Mouse (Mus musculus): Measurements from ENCODE around the gene Acot8. TPM values are rescaled to one million over a fixed set of nuclear protein-coding genes. Genes with fewer than 3 reads are reported as not detected.

The Acot8 gene
- polyA plus RNA-seq, 1 experiment: 36.5 TPM

DNA sequence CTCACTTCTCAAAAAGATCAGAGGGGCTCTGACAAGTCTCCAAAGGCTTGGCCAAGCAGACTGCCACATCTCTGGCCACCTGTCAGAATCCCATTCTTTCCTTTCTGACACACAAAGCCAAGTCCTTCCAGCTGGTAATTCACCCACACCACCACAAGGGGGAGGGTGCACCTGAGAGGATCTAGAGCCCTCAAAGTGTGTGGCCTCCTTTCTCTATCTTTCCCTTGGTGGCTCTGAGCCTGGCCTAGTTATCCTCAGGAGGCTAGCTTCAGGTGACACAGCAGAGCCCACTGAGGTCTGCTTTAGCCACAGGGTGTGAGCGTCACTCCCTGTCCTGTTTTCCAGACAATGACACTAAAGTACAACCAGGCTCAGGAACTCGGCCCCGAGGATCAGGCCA is 11.4 kb downstream of the Acot8 start:
- no peak overlapping the region for H3K27ac ChIP-seq (ENCODE audit: insufficient read depth, low read length)
- no peak overlapping the region for H3K4me3 ChIP-seq (replicated peaks; ENCODE audit: insufficient read depth, low read depth, low read length)
- no peaks in the 10 kb centered on the region for H3K27me3 ChIP-seq (ENCODE audit: control insufficient read depth, insufficient read depth, low read length)
- peak; percentile 75; the same call in 1 of the 2 replicates for TF ChIP-seq CTCF (IDR thresholded peaks at IDR 0.05; ENCODE audit: borderline replicate concordance, insufficient read depth, low read depth, low read length)
- no peak for TF ChIP-seq POLR2A (IDR thresholded peaks at IDR 0.05; ENCODE audit: borderline replicate concordance, insufficient read depth, low read length)
- 57% methylated on average over 3 of the region's 3 CpGs for WGBS
- H3K4me1 ChIP-seq (ENCODE audit: control insufficient read depth, insufficient read depth, low read length): peaks cover 27% of the 10 kb centered on the region
- peak; percentile 76 to 77 for DNase-seq

GRCm38 (mm10) chr2:164792400-164793190 is 12.1 kb downstream of the Acot8 start:
- Histone ChIP-seq H3K27ac (ENCODE audit: insufficient read depth, low read length) (no peak overlapping the region), H3K4me1 (ENCODE audit: control insufficient read depth, insufficient read depth, low read length) (peaks cover 27% of the 10 kb centered on the region), H3K27me3 (ENCODE audit: control insufficient read depth, insufficient read depth, low read length) (no peaks in the 10 kb centered on the region), H3K4me3 (replicated peaks; ENCODE audit: insufficient read depth, low read depth, low read length) (no peak overlapping the region)
- peak in 1 of 2 experiments; percentile 26 for DNase-seq
- TF ChIP-seq POLR2A (IDR thresholded peaks at IDR 0.05; ENCODE audit: borderline replicate concordance, insufficient read depth, low read length) (peak; percentile 8; the same call in 1 of the 2 replicates), CTCF (IDR thresholded peaks at IDR 0.05; ENCODE audit: borderline replicate concordance, insufficient read depth, low read depth, low read length) (no peak)
- WGBS: 77% methylated on average over 12 of the region's 12 CpGs

DNA sequence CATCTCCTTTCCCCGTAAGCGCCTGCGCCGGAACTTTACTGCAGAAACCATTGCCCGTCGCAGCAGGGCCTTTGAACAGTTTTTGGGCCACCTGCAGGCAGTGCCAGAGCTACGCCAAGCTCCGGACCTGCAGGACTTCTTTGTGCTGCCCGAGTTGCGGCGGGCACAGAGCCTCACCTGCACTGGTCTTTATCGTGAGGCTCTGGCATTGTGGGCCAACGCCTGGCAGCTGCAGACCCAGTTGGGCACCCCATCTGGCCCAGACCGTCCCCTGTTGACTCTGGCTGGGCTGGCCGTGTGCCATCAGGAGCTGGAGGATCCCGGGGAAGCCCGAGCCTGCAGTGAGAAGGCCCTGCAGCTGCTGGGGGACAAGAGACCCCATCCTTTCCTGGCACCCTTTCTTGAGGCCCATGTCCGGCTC is 12.8 kb downstream of the Acot8 start:
- DNase-seq: peak; percentile 73 to 74
- TF ChIP-seq CTCF (IDR thresholded peaks at IDR 0.05; ENCODE audit: borderline replicate concordance, insufficient read depth, low read depth, low read length) (no peak), POLR2A (IDR thresholded peaks at IDR 0.05; ENCODE audit: borderline replicate concordance, insufficient read depth, low read length) (no peak)
- Histone ChIP-seq H3K4me3 (replicated peaks; ENCODE audit: insufficient read depth, low read depth, low read length) (no peak overlapping the region), H3K4me1 (ENCODE audit: control insufficient read depth, insufficient read depth, low read length) (peaks cover 27% of the 10 kb centered on the region), H3K27me3 (ENCODE audit: control insufficient read depth, insufficient read depth, low read length) (no peaks in the 10 kb centered on the region), H3K27ac (ENCODE audit: insufficient read depth, low read length) (peak overlapping the region; percentile 8; the same call in 1 of the 2 replicates)
- 16% methylated on average over 18 of the region's 18 CpGs for WGBS

DNA sequence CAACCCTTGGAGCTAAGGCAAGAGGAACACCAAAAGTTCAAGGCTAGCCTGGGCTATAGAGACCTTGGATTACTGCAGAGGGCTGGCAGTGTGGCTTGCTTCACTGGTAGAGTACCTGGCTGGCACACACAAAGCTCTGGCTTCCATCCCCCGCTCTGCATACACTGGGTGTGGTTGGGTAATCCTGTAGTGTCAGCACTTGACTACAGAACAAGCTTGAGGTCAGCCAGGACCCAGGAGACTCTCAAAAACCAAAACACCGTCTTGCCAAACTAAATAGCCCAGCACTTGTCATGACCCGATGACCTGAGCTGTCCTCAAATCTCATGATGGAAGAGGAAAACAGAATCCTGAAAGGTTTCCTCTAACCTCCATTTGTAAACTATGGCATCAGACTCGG is 14.2 kb downstream of the Acot8 start:
- H3K27me3 ChIP-seq (ENCODE audit: control insufficient read depth, insufficient read depth, low read length): no peaks in the 10 kb centered on the region
- no peak for TF ChIP-seq POLR2A (IDR thresholded peaks at IDR 0.05; ENCODE audit: borderline replicate concordance, insufficient read depth, low read length)
- TF ChIP-seq CTCF (IDR thresholded peaks at IDR 0.05; ENCODE audit: borderline replicate concordance, insufficient read depth, low read depth, low read length): no peak
- DNase-seq: no peak
- H3K4me1 ChIP-seq (ENCODE audit: control insufficient read depth, insufficient read depth, low read length): peaks cover 27% of the 10 kb centered on the region
- H3K27ac ChIP-seq (ENCODE audit: insufficient read depth, low read length): no peak overlapping the region
- WGBS: 81% methylated on average over 4 of the region's 4 CpGs
- no peak overlapping the region for H3K4me3 ChIP-seq (replicated peaks; ENCODE audit: insufficient read depth, low read depth, low read length)

DNA sequence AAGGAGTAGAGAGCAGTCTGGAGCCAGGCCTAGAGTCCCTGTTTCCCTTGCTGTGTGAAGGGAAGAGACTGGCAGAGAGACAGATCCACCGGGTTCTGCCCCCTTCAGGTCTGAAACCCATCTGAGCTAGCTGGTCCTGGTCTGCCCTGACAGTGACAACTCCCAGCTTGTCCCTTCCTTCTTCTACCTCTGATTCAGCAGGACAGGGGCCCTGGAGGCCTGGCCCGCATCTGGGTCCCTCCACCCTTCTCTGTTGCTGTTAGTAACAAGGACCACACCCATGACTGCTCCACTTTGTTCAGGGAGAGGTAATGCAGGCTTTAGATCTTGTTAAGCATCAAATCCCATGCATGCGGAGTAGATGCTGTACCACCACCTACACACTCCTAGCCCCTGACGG is 16.3 kb downstream of the Acot8 start:
- H3K4me3 ChIP-seq (replicated peaks; ENCODE audit: insufficient read depth, low read depth, low read length): no peak overlapping the region
- WGBS: 71% methylated on average over 4 of the region's 4 CpGs
- no peak for DNase-seq
- no peak overlapping the region for H3K27ac ChIP-seq (ENCODE audit: insufficient read depth, low read length)
- H3K4me1 ChIP-seq (ENCODE audit: control insufficient read depth, insufficient read depth, low read length): peaks cover 25% of the 10 kb centered on the region
- no peaks in the 10 kb centered on the region for H3K27me3 ChIP-seq (ENCODE audit: control insufficient read depth, insufficient read depth, low read length)
- TF ChIP-seq CTCF (IDR thresholded peaks at IDR 0.05; ENCODE audit: borderline replicate concordance, insufficient read depth, low read depth, low read length) (no peak), POLR2A (IDR thresholded peaks at IDR 0.05; ENCODE audit: borderline replicate concordance, insufficient read depth, low read length) (no peak)

DNA sequence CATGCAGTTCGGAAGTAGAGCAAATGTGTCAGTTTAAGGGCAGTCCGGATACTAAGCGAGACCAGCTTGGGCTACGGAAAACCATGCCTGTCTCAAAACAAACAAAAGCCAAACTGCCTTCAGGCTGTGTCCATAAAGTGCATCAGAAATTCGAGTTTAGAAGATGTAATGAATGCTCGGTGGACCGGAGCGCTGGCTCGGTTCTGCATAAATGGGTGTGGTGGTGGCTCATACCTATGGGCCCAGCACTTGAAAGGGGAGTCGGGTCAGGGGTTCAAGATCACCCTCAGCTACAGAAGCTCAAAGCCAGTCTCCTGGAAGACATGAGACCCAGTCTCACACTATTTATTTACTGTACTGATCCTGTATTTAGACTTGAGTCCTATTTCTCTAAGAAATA is 16.9 kb downstream of the Acot8 start:
- Histone ChIP-seq H3K4me1 (ENCODE audit: control insufficient read depth, insufficient read depth, low read length) (peaks cover 20% of the 10 kb centered on the region), H3K4me3 (replicated peaks; ENCODE audit: insufficient read depth, low read depth, low read length) (no peak overlapping the region), H3K27ac (ENCODE audit: insufficient read depth, low read length) (no peak overlapping the region; the same call in 1 of the 2 replicates), H3K27me3 (ENCODE audit: control insufficient read depth, insufficient read depth, low read length) (no peaks in the 10 kb centered on the region)
- TF ChIP-seq CTCF (IDR thresholded peaks at IDR 0.05; ENCODE audit: borderline replicate concordance, insufficient read depth, low read depth, low read length) (no peak), POLR2A (IDR thresholded peaks at IDR 0.05; ENCODE audit: borderline replicate concordance, insufficient read depth, low read length) (no peak)
- 76% methylated on average over 10 of the region's 10 CpGs for WGBS
- no peak for DNase-seq

DNA sequence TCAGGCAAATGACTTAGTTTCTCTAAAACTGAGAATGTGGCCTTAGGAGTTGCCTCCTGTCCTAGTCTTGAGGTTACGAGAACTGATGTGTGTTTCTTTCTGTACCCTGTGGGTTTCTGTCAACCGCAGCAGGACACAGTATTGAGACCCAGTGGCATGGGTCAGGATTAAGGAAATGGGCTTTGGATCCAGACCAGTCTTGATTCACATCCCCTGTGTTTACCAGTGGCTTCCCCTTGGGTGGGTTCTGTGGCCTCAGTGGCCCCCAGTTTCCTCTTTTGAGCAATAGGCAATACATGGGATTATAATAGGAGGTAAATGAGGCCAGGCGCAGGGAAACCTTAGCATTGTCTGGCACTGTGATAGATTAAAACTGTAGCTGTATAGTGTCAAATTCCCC is 17.6 kb downstream of the Acot8 start:
- Histone ChIP-seq H3K4me3 (replicated peaks; ENCODE audit: insufficient read depth, low read depth, low read length) (peak overlapping the region; percentile 61), H3K27ac (ENCODE audit: insufficient read depth, low read length) (peak overlapping the region; percentile 78; the same call in 1 of the 2 replicates), H3K27me3 (ENCODE audit: control insufficient read depth, insufficient read depth, low read length) (no peaks in the 10 kb centered on the region), H3K4me1 (ENCODE audit: control insufficient read depth, insufficient read depth, low read length) (peaks cover 14% of the 10 kb centered on the region)
- WGBS: 89% methylated on average over 3 of the region's 3 CpGs
- TF ChIP-seq POLR2A (IDR thresholded peaks at IDR 0.05; ENCODE audit: borderline replicate concordance, insufficient read depth, low read length) (no peak), CTCF (IDR thresholded peaks at IDR 0.05; ENCODE audit: borderline replicate concordance, insufficient read depth, low read depth, low read length) (no peak)
- DNase-seq: peak in 1 of 2 experiments; percentile 42

GRCm38 (mm10) chr2:164786388-164786885 is 18.2 kb downstream of the Acot8 start:
- WGBS: 9% methylated on average over 15 of the region's 15 CpGs
- peaks cover 11% of the 10 kb centered on the region for H3K4me1 ChIP-seq (ENCODE audit: control insufficient read depth, insufficient read depth, low read length)
- DNase-seq: no peak
- peak overlapping the region; percentile 61 for H3K4me3 ChIP-seq (replicated peaks; ENCODE audit: insufficient read depth, low read depth, low read length)
- TF ChIP-seq POLR2A (IDR thresholded peaks at IDR 0.05; ENCODE audit: borderline replicate concordance, insufficient read depth, low read length): no peak
- no peak for TF ChIP-seq CTCF (IDR thresholded peaks at IDR 0.05; ENCODE audit: borderline replicate concordance, insufficient read depth, low read depth, low read length)
- no peaks in the 10 kb centered on the region for H3K27me3 ChIP-seq (ENCODE audit: control insufficient read depth, insufficient read depth, low read length)
- H3K27ac ChIP-seq (ENCODE audit: insufficient read depth, low read length): peak overlapping the region; percentile 78

Measured in cerebellum, adult 2 months (tissue).